Mouse (Mus musculus) right cerebral cortex, postnatal 4 days (tissue): ENCODE data around the gene Polr1c.

Experiments used
- DNase-seq: peaks from one replicate; pipeline ENCODE4 v3.0.0-alpha.2; 2022

The Polr1c gene

DNA sequence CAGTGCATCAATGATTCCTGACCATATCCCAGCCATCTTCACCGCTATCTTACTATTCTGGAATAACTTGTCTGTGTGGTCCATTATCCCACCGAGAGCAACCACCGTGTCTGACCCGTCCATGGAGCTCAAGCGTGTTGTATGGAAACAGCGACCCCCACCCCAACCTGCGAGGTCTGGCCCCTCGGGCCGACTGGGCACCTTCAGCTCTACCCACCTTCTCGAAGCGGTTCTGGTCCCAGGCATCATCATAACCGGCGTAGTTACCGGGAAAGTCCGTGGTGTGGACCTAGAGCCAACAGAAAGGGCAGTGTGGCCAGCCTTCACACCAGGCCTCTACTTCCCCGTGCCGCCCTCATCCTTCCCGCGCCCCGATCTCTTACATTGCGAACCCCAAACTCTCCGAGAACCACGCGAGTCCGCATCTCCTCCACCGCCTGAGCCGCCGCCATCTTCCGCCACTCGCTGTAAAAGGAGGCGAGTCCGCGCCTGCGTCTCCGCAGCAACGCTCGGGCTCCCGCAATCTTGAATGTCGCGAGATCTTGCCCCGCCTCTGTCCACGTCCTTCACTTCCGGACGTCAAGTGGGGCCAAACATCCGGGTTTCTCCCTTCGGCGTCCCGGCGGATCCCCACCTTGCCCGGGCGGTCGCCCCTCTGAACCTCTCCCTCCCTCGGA is at the start of gene Polr1c, which contains the start of gene Yipf3:
Gene Polr1c (minus strand): TSS at position 543 of the 677 bp plus-strand sequence.
Gene Yipf3 (plus strand): TSS at position 569 of the 677 bp plus-strand sequence.
- peak; percentile 91 for DNase-seq

DNA sequence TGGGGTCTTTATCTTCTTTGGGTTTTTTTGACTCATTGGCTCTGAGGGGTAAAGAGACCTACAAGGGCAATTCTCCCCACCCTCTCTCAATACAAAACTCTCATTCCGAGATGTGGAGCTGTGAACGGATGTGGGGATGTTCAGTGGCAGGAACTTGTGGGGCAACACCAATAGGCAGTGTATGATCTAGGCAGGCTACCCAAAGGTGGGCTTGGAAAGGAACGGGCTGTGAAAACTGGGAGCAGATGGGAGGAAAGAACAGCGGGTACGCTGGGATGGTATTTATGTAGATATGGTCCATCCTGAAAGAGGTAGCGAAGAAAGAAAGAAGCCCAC is 49.1 kb upstream of the Polr1c start:
- no peak for DNase-seq

DNA sequence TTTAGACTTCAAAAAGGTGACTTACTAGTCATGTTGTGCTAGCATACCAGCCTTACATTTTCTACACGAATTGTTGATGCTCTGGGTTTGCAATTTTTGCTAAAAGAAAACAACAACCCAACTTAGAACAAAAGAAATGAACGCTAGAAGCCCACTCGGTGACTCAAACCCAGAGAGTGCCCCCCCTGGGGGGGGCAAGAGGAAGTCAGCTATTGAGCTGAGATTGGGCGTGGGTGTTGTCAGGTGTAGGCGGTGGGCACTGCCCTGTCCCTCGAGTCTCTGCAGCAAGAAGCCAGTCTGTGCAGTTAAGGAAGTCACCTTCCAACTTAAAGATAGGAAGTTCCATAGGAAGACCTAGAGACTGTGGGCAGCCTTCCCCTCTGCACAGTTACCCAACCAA is 48.7 kb upstream of the Polr1c start:
- DNase-seq, result no peak

DNA sequence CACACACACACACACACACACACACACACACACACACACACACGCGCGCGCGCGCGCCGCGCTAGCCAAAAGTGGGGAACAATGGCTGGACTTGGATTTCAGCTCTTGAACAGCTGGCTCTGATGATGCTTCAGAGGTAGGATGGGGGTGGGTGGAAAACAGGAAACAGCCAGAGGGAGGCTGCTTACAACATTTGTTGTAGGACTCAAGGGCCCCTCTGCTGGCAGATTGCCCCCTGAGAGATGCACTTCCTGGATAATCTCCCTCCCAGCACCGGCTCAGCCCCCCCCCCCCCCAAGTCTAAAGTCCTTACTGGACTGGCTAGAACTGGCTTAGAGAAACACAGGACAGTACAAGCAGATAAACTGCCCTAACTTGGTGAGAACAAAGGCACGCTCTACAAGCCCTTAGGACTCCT is 39.8 kb upstream of the Polr1c start:
- DNase-seq, result no peak

DNA sequence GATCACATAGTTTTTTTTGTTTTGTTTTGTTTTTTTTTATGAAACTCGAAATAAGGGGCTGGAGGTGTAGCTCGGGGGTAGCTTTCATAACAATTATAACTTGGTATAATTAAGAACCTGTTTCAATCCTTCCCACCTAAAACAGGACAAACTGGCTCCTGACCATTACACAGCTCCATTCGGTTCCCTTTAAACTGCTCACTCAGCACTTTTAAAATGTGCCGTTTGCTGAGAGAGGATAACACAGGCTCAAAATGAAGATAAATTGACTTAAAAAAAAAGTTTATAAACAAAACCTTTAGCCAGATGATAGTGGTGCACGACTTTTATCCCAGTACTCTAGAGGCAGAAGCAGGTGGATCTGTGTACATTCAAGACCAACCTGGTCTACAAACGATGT is 37.6 kb upstream of the Polr1c start:
- no peak for DNase-seq

DNA sequence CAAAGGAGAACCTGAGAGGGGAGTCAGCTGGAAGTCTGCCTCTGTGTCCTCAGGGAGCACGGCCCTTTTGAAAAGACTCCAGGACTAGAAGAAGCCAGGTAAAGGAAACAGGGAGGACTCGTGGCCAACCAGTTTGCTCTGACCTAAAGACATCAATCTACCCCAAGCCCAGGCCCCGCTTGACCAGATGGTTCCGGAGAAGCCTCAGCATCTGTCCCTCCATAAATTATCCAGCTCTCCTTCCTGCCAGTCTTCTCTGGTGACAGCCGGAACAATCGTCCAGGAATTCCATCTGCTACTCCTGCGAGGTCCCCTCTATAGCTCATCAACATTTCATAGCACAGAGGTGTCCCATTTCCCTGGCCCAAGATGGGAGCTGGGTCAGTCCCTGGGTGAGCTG is 36.8 kb upstream of the Polr1c start:
- no peak for DNase-seq

DNA sequence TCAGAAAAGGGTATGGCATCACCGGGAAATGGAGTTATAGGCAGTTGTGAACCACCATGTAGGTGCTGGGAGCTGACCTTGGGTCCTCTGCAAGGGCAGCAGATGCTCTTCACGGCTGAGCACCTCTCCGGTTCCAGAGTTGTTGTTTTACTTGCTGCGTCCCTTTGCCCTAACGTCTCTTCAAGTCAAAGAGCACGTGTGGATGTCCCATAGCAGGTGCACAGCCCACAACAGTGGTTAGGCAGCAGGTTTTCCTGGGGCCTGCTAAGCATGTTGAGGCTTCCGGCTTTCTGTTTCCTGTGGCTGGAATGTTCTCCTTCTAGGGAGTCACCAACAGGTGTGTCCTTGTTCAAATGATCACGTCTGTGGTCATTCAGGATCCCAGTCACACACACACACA is 36.1 kb upstream of the Polr1c start:
- no peak for DNase-seq

DNA sequence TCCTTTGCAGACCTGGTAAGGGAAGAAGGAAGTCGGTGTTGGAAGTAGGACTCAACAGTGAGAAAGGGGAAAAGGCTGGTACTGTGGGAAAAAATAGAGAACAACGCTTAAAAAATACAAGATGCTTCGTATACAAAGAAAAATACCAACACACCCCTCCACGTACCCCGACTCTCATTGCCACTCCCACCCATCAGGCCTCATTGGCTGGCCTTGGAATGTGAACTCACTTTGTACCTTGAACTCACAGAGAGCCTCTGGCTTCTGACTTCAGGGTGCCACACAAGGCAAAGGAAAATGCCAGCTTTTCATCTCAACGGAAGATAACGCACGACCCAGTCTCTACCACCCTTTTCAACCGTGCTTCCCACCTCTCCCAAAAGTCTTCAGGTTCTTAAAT is 35.3 kb upstream of the Polr1c start:
- no peak for DNase-seq

DNA sequence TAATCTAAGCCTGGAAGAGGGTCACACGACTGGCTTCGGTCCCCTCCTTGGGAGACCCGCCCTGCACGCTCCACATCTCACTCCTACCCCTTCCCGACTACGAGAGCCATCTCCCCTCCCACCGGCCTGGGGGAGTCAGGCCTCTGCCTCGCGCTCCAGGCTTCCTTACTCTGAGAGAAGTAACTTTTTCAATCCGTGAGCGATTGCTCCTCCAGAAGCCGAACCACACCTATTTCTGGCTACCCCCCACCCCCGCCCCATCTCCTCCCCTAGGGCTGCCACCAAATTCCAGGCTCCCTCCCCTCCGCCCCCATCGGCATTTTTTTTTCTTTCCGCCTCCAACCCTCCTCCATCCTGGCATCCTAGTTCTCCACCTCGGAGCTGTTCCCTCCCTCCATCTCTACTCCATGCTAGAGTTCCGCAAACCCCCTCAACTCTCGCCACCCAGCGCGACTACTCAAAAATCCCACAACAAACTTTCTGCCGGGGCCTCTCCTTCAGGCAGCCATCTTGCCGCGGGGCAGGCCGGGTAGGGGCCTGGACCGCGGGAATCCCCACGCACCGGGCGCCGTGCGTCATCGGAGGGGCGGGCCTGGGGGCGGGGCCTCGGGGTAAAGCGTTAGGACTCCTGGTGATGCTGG is 34.7 kb upstream of the Polr1c start, which contains the start of gene Tjap1:
Gene Tjap1 (minus strand): TSS at position 544 of the 641 bp plus-strand sequence.
- DNase-seq, result peak; percentile 93

DNA sequence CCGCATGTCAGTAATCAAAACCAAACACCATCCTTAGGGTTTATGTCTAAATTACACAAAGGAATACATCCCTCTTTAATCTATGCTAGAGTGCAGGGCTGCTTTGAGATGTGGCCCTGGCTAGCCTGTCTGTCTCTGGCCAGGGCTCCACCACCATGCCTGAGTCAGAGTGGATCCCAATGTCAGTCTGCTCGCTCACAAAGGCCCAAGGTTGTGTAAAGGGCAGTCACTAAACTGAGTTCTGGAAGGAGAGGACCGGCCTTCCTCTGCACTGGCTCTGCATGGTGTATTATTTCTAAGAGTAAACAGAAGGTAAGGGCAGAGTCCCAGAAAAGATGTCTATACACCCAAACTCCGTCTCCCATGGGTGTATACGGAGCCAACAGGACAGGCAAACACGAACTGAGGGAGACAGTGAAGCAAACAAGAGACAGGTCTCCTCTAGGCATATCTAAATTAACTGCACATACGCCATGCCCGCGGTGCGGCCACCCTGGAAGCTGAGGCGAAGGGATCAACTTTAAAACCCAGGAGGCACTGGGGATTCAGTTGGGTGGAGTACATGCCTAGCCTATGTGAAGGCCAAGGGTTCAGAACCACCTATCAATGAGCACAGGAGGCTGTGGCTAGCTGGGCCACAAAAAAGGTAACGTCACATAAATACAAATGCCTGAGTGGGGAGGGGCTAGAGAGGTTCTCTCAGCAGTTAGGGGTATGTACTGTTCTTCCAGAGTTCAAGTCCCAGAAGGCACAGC is 30.3 kb upstream of the Polr1c start:
- DNase-seq, result no peak

DNA sequence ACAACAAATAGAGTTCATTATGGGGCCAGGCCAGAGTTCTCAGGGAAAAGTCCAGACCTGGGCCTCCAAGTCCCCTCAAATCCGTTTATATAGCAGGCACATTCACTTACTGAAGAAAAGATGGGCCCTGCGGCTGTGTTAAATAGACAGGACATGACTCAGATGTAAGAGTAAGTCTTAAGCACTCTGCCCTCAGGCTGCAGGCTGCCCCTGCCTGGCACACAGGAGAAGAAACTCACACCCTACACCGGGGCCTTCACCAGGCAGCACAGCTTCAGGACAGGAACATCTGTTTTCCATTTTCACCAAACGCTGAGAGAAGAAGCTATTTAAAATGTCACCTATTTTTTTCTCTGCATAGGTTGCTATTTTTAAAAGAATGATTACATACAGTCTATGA is 29.7 kb upstream of the Polr1c start:
- no peak for DNase-seq

DNA sequence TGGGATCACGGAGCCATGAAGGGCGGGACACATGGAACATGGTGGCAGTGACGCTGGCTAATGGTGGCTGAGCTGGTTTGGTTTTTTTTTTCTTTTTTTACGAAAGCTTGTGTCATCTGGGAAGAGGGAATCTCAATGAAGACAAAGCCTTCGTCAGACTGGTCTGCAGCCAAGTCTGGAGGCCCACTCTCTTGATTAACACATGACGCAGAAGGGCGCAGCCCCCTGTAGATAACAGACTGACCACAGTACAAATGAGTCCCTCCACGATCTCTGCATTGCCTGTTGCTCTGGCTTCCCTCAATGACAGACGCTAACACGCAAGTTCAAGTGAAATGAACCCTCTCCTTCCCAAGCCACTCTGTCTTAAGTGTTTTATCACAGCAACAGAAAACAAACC is 27.7 kb upstream of the Polr1c start:
- no peak for DNase-seq

DNA sequence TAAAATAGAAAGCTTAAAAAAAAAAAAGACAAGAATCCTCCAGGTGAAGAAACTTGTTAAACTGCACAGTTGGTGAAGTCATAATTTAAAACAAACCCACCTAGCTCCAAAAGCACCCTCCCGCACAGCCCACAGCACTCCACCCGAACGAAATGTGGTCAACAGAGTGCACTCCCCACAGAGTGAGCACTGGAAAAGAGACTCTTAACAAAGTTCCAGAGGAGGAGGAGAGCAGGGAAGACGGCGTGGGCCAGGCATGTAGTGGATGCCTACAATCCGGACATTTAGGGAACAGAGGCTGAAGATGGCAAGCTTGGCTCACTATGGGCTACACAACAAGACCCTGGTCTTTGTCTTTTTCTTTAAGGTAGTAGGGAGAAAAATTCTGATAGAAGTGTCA is 27.2 kb upstream of the Polr1c start:
- DNase-seq, result no peak

DNA sequence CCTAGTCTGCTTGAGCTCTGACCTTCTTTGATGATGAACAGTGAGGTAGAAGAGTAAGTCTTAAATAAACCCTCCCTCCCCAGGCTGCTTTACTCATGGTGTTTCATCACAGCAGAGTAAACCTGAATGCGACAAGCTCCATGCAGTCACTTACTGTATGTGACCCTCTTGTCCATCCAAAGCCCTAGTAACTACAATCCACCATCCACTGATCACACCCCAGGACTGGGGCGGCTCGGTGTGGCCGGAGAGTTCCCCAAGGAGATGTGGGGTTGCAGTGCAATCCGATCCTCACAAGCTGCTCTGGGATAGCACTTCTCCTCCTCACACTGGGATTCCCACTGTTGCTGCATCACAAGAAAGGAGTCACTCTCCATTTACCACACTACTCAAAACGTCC is 26.6 kb upstream of the Polr1c start:
- no peak for DNase-seq

DNA sequence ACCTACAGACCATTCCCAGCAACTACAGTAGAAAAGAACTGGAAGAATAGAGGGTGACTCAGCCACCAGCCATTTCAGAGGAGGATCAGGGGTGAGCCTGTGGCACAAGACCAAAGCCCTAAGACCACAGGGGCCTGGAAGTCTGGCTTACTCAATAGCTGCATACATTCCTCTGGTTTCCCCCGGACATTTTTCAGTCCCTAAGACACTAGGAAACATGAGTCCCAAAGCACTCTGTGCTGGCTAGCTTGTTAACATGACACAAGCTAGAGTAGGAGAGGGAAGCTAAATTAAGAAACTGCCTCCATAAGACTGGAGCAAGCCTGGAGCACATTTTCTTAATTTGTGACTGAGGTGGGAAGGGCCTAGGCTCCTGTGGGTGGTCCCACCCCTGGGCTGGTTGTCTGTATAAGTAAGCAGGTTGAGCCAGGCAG is 26.0 kb upstream of the Polr1c start:
- no peak for DNase-seq

DNA sequence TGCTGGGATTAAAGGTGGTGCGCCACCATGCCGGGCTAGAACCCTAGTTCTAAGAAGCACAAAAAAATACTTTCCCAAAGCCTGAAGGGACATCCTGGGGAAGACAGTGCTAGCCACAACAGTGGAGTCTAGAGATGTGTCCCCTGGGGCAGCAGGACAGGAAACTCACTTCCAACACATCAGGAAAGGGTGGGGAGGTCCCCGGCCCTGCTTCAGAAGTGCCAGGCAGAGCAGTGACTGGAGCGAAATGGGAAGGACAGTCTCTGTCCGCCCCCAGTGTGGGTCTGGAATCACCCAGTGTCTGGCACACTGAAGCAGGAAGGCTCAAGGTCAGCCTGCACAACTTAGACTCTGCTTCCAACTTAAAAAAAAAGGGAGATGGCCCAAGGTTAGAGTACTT is 24.8 kb upstream of the Polr1c start:
- DNase-seq, result no peak

DNA sequence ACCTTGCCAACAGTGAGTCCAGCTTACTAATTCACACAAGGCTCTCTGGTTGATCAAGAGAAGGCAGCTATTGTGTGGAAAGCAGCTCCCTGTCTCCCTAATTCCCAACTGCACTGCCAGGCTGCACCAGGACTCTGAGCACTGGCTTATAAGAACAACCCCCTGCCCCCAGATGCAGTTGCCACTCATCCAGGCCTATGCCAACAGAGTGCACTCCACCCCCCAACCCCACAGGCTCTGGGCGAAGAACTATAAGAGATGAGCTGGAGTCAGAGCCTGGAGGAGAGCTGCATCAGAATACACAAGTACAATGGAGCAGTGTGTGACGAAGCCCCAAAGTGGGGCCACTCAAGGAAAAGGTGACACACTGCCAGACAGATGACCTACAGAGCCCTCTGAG is 24.2 kb upstream of the Polr1c start:
- DNase-seq, result no peak

DNA sequence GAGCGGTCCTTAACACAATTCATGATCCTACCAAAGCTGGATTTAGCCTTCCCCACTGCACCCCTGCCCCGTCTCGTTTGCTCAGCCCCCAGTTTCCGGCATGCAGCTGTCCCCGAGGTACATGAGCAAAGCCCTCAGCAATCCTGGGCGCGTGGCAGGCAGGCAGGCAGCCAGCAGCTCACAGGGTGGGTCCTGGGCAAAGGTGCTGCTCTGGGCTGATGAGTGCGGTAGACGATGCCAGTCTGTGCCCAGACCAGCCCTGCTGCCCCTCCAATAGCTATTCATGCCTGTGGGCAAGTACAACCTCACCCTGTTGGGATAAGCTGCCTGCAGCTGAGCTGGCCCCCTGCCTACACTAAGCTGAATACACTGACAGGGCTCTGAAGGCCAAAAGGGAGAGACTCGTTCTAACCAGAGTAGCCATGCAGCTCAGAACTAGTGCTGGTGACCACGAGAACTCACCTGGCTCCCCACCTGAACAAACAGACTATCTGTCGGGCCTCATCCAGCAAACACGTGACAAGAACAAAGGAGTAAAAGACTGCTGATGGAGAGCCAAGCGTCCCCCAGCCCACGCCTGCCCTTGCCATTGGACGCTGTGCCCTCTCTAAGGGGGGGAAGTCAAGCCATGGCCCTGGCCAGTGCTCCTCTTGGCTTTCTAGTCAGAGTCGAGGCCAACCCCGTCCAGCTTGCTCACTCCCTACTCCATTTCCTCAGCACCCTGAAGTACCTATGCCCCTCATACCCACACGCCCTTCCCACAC is 22.1 kb upstream of the Polr1c start:
- no peak for DNase-seq

DNA sequence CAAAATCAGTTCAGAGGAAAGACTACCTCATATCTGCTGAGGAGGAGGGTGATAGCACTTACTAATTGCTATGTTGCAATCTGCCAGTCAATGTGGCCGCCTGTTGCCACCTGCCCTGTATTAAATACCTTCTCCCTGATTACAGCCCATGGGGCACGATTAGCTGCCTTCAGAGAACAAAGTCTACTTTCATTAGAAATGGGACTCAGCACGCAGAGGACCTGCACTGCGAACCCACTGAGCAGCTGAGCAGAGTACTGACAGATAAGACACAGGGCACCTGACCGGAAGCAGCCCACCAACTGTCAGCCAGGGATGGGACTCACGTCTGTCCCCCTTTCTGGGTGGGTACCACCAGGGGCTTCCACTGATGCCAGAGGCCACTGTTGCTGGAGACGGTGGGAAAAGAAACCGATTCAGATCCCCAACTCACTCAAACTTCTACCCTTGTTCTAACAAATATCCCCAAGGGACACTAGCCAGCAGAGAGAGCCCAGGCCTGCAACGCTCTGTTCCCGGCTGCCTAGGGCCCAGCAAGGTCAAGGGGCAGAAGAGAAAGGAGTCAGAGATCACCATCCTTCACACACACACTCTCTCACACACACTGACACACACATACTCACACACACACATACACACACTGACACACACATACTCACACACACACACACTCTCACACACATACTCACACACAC is 20.3 kb upstream of the Polr1c start:
- DNase-seq, result no peak

DNA sequence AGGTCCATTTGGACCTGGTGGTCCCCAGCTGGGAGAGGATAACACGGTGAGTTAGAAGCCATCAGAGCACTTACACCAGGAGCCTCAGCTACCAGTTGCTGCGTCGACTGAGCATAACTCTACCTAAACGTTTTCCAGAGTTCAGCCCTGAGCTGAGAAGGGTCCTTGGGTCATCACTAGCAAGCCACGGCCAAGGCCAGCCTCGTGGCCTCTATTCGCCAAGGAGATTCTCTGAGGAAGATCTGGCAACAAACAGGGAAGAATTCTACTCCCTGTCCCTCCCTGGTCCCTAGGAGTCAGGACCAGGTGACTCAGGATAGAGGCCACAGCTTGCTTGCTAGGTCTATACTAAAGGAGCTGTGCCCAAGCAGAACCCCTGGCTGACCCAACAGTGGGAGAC is 19.7 kb upstream of the Polr1c start:
- no peak for DNase-seq

DNA sequence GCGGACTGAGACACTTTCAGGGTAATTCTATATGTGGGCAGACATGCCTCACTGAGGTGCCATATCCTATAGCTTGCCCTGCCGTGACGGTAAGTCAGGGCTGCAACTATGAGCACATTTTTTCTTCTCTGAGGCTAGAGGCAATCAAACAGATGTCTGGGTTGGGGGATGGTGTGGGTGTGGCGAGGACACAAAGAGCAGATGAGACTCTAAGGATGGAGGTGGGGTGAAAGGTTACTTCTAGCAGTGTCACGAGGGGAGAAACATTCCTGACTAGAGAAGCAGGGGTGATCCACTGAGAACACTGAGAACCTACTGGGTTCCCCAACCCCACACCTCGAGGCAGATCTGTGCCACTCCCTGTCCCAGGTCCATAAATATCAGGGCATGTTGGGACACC is 19.1 kb upstream of the Polr1c start:
- no peak for DNase-seq

DNA sequence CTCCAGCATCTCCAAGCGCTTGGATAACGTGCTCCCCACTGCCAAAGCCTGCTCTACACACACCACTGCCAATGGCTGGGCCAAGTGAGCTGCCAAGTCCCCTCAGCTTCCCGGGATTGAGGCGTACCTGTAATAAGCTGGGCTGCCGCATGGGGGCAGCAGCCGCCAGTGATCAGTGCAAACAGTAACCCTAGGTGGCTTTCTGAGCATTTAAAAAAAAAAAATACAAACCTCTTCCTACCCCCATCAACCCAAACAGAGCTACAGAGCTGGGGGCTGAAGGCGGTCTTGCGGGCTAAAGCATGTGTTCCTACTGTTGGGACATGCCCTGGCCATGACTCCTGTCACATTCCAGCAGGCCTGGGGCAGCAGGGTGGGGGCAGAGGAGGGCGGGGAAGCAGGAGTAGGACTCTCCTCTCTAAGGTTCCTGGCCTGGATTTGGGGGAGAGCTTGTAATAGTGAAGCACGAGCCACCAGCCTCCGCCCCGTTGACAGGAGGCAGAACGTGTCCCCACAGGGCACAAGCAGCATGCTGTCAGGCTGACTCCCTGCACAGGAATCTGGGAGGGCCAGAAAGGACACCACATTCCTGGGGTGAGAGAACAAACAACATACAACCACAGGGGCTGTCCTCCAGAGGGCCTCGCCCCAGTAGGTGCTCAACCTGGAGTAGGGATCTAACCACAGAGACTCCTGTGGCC is 18.2 kb upstream of the Polr1c start:
- DNase-seq, result peak; percentile 89
